Mouse (Mus musculus) heart, postnatal 14 days (tissue): ENCODE measurements around the gene Grip1. TPM values are rescaled to one million over a fixed set of nuclear protein-coding genes. Genes with fewer than 3 reads are reported as not detected.

Source experiments
- DNase-seq, 2 experiments: peaks; one replicate each; pipeline ENCODE4 v3.0.0; 2021 to 2022
- intact Hi-C: fragments of 180-260 bp; cut with DNase I; formaldehyde crosslinking; loops from one replicate; pipeline ENCODE4 v1.15.1; 2025
- total RNA-seq, 2 experiments: library from RNA; stranded (reverse); gene quantifications; 2 replicates each; pipeline ENCODE4 v1.2.3; 2021

The Grip1 gene
- total RNA-seq, 2 experiments from 2014 or later, result 0.61 to 0.86 TPM

GRCm38 (mm10) chr10:120015117-120015516 lies 561.5 kb downstream of the Grip1 start:
- no peak for DNase-seq
- intact Hi-C loops, result no loop called here

GRCm38 (mm10) chr10:120026437-120026836 lies 572.8 kb downstream of the Grip1 start:
- no peak for DNase-seq
- intact Hi-C loops, result no loop called here

DNA sequence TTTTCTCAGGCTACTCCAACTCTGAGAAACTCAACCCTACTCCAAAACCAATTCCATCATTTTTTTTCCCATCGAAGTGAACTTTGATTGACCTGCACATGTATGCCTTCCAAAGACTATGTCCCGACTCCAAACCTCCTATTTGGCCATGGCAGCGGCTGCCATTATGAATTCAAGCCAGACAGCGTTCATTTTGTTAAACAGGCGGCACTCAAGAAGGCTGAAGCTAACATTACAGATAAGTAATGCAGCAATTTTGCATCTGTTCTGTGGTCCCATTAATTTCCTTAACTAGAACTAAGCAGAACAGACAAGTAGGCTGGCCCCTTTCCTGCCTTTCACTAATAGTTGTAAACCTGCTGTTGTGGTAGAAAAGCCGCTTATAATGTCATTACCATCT lies 577.3 kb downstream of the Grip1 start:
- no peak for DNase-seq
- intact Hi-C loops, result no loop called here

DNA sequence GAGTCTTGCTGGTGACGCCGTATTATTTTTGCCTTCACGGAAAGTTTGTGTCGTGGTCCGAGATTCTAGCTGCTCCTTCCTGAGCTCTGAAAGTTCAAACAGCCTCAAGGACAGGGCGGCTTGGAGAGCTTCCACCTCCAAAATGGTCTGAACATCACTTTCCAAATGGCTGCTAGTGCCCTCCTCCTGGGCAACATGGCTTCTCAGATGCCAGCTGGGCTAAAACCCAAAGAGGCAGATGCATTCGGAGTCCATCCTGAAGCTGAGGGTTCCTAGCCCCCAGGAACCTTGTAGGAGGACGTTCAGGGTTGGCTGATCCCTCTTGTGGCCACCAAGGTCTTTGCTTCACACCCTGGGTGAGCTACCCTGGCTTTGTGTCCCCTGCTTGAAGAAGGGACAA lies 577.7 kb downstream of the Grip1 start:
- intact Hi-C loops, result no loop called here

GRCm38 (mm10) chr10:120033866-120034265 lies 580.2 kb downstream of the Grip1 start:
- intact Hi-C loops, result no loop called here

More for the DNA sequence above, 577.7 kb downstream of the Grip1 start:
- DNase-seq, result no peak

GRCm38 (mm10) chr10:120035211-120035733 lies 581.6 kb downstream of the Grip1 start:
- intact Hi-C loops, result no loop called here

More at GRCm38 (mm10) chr10:120033866-120034265, 580.2 kb downstream of the Grip1 start:
- DNase-seq, result no peak

DNA sequence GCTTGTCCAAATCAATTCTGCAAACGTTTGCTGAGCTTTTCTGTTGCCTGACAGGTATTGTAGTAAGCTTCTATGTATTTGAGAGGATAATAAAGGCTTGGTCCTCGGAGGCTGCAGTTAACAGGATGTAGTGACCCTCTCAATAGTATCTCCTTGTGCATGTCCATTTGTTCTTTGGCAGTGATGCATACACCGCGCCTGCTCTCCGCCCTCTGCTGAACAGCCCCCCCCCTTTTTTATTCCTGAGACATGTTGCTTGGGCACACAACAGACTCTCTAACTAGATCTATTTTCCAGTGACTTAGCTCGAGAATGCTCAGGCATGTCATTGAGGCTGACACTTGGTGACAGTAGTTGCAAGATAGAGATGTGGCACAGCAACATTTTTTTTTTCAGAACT lies 582.2 kb downstream of the Grip1 start:
- intact Hi-C loops, result no loop called here
- no peak for DNase-seq

More at GRCm38 (mm10) chr10:120035211-120035733, 581.6 kb downstream of the Grip1 start:
- DNase-seq, result no peak

DNA sequence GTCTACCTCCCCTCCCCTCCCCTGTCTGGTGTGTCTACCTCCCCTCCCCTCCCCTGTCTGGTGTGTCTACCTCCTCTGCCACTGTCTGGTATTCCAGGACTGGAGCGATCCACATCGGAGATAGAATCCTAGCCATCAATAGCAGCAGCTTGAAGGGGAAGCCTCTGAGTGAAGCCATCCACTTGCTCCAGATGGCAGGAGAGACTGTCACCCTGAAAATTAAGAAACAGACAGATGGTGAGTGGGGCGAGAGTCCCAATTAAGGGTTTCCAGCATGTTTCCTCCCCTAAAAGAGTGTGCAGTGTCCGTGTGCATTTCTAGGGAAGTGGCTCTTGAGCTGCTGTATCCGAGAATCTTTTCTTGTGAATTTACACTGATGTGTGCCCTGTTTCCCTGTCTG lies 584.6 kb downstream of the Grip1 start:
- no peak for DNase-seq
- intact Hi-C loops, result no loop called here

- intact Hi-C loops, result no loop called here
- no peak for DNase-seq
Measured at GRCm38 (mm10) chr10:120044237-120044636, 590.6 kb downstream of the Grip1 start.

DNA sequence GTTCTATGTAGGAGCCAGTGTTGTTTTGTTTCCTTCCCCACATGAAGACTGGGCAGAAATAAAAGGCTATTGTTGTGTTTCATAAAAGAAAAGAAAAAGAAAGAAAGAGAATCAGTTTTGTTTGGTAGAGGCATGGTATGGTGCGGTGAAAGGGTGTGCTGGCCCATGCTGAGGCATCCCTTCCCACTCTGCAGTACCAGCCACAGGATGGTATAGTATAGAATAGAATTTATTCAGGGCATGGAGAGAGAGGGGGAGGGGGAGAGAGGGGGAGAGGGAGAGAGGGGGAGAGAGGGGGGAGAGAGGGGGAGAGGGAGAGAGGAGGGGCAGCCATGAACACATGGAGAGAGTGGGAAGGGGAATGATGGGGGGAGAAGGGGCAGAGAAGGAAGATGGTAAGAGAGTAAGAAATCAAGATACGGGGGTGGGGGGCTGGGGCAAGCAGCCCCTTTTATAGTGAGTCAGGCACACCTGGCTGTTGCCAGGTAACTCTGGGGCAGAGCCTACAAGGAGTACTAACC lies 591.1 kb downstream of the Grip1 start:
- intact Hi-C loops, result no loop called here
- no peak for DNase-seq

- no peak for DNase-seq
- intact Hi-C loops, result loop anchor here (5.0 kb wide), 1 partner anchor 258 kb away; no protein-coding TSS in a partner anchor
Measured at GRCm38 (mm10) chr10:120060579-120061237, 607.1 kb downstream of the Grip1 start.

DNA sequence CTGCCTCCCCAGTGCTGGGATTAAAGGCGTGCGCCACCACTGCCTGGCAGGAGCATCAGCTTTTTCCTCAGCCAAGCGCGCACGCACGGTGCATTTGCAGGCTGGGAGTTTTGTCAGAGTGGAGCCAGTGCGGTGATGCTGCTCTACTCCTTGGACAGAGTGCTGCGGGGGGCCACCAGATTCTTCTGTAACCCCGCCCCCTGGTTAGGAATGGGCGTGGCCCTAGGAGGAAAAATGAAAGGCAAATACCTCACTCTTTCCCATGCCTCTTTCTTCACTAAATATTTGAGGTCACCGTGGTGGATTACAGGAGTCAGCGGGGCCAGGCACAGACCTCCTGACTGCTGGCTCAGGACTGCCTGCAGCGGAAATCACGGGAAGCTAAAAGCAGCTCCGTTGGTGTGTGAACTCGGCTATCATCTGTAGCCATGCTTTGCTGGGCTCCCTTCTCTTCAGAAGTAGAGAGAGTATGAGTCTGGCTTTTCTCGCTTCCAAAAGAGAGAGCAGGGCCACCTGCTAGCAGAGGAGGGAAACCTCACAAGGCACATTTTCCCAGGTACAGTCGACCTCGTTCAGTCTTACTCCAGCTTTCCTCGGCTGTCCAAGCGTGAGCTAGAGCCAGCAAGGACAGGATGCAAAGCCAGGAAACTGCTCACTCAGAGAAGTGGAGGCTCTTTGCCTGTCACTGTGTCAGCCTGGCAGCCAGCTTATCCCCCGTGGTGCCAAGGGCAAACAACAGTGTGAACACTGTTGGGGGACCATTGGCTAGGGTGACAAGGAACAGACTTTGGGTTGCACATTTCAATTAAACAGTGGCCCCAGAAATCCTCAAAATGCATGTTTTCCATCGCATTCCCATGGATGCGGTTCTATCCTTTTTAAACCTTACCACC lies 607.9 kb downstream of the Grip1 start:
- DNase-seq, result peak in 1 of 2 experiments; percentile 10
- intact Hi-C loops, result loop anchor here (5.0 kb wide), 1 partner anchor 259 kb away; no protein-coding TSS in a partner anchor

GRCm38 (mm10) chr10:120064424-120064823 lies 610.8 kb downstream of the Grip1 start:
- peak; percentile 59 to 71 for DNase-seq
- intact Hi-C loops, result loop anchor here (1.0 to 5.0 kb wide), 2 partner anchors 61 to 262 kb away; no protein-coding TSS in a partner anchor

GRCm38 (mm10) chr10:120066319-120066718 lies 612.7 kb downstream of the Grip1 start:
- intact Hi-C loops, result no loop called here
- DNase-seq, result no peak

DNA sequence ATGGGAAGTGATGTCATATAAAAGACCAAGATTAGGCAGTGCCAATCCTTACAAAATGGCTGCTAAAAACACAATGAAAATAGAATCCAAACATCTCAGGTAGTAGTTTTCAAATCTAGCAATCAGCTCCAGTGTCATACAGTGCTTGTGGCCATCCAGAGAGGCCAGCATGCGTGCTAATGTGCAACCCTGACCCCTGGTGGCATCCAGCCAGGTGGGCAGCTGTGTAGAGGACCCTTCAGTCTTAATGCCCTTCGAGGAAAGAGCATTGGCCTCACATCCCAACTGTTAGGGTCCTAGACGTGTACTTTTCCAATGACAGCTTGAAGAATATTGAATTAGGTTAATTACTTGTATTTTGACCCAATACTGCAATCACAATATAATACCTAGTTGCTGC lies 624.2 kb downstream of the Grip1 start:
- DNase-seq, result no peak
- intact Hi-C loops, result no loop called here

GRCm38 (mm10) chr10:120092548-120092947 lies 638.9 kb downstream of the Grip1 start:
- intact Hi-C loops, result no loop called here

GRCm38 (mm10) chr10:120095136-120095535 lies 641.5 kb downstream of the Grip1 start:
- DNase-seq, result no peak
- intact Hi-C loops, result no loop called here

More at GRCm38 (mm10) chr10:120092548-120092947, 638.9 kb downstream of the Grip1 start:
- DNase-seq, result no peak

- intact Hi-C loops, result no loop called here
- DNase-seq, result no peak
Measured at GRCm38 (mm10) chr10:120095716-120096115, 642.1 kb downstream of the Grip1 start.

- intact Hi-C loops, result no loop called here
- DNase-seq, result no peak
Measured at GRCm38 (mm10) chr10:120097564-120097963, 643.9 kb downstream of the Grip1 start.

DNA sequence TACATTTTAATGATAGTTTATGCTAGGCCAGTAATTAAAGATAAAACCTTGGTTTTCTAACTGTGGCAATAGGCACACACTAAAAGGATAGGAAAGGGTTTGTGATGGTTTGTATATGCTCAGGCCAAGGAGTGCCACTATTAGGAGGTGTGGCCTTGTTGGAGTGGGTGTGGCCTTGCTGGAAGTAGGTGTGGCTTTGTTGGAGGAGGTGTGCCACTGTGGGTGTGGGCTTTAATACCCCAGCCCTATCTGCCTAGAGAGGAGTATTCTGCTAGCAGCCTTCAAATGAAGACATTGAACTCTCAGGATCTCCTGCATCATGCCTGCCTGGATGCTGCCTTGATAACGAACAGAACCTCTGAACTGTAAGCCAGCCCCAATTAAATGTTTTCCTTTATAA lies 647.2 kb downstream of the Grip1 start:
- no peak for DNase-seq
- intact Hi-C loops, result no loop called here
